Mouse (Mus musculus) megakaryocyte-erythroid progenitor cell, adult 5-6 weeks (primary cell): Measurements from ENCODE around the gene Zscan5b. TPM values are rescaled to one million over a fixed set of nuclear protein-coding genes. Genes with fewer than 3 reads are reported as not detected.
A peak's percentile ranks its signal among the peaks of the same experiment; 100 is the strongest.

Experiments used
- ATAC-seq: replicated peaks from 2 replicates; pipeline ENCODE4 v1.8.0; 2016; ENCODE audit warnings: mild to moderate bottlenecking, inconsistent platforms; ENCODE audit not compliant: severe bottlenecking, poor library complexity, low FRiP score, low TSS enrichment
- total RNA-seq, 2 experiments: library from RNA; stranded (forward) in 1 of 2; stranded (reverse) in 1 of 2; fragments of 200-1000, 215-1000 nt in 1 of 2; fragments of >200 nt in 1 of 2; fragmentation: Nextera tagmentation in 1 of 2; gene quantifications; 2 replicates each; pipeline ENCODE4 v1.2.3; 2014 to 2017

Gene Zscan5b
- total RNA-seq, 2 experiments from 2014 or later: not detected

GRCm38 (mm10) chr7:6286921-6287531, 64.9 kb downstream of the Zscan5b start:
- 0 out of 2 replicates have a peak, but pooled peaks have one; percentile 3 for ATAC-seq

Other genes with a start within 250 kb of the Zscan5b start
- not detected in 2 replicates for gene Vmn1r65, start 211.3 kb upstream of the Zscan5b start, total RNA-seq (2014; fragmentation: Nextera tagmentation)
- gene Vmn1r65, start 211.3 kb upstream of the Zscan5b start, total RNA-seq (2017): not detected in 2 replicates
- not detected in 2 replicates for gene Nlrp4c, start 177.1 kb upstream of the Zscan5b start, total RNA-seq (2014; fragmentation: Nextera tagmentation)
- not detected in 2 replicates for gene Nlrp4c, start 177.1 kb upstream of the Zscan5b start, total RNA-seq (2017)
- gene Zfp787, start 66.3 kb upstream of the Zscan5b start, total RNA-seq (2014; fragmentation: Nextera tagmentation): 21.9 and 43.6 TPM in 2 replicates
- gene Zfp787, start 66.3 kb upstream of the Zscan5b start, total RNA-seq (2017): 16.7 and 17.3 TPM in 2 replicates
- 4.1 and 11.9 TPM in 2 replicates for gene Zfp444, start 50.1 kb upstream of the Zscan5b start, total RNA-seq (2014; fragmentation: Nextera tagmentation)
- 21.9 and 22.6 TPM in 2 replicates for gene Zfp444, start 50.1 kb upstream of the Zscan5b start, total RNA-seq (2017)
- not detected in 2 replicates for gene Galp, start 25.2 kb upstream of the Zscan5b start, total RNA-seq (2014; fragmentation: Nextera tagmentation)
- not detected in 2 replicates for gene Galp, start 25.2 kb upstream of the Zscan5b start, total RNA-seq (2017)
- not detected in 2 replicates for gene Epp13, start 30.4 kb downstream of the Zscan5b start, total RNA-seq (2014; fragmentation: Nextera tagmentation)
- gene Epp13, start 30.4 kb downstream of the Zscan5b start, total RNA-seq (2017): not detected in 2 replicates
- gene Zfp667, start 64.3 kb downstream of the Zscan5b start, total RNA-seq (2014; fragmentation: Nextera tagmentation): 2.5 and 3.5 TPM in 2 replicates
- gene Zfp667, start 64.3 kb downstream of the Zscan5b start, total RNA-seq (2017): 2.5 and 4.7 TPM in 2 replicates
- 2.8 and 5.2 TPM in 2 replicates for gene Zfp583, start 109.0 kb downstream of the Zscan5b start, total RNA-seq (2014; fragmentation: Nextera tagmentation)
- gene Zfp583, start 109.0 kb downstream of the Zscan5b start, total RNA-seq (2017): 2.5 and 6.4 TPM in 2 replicates
- gene Gm3854, start 121.5 kb downstream of the Zscan5b start, total RNA-seq (2014; fragmentation: Nextera tagmentation): 0.11 and 0.87 TPM in 2 replicates
- 0.30 and 1.1 TPM in 2 replicates for gene Gm3854, start 121.5 kb downstream of the Zscan5b start, total RNA-seq (2017)
- 2.8 and 7.0 TPM in 2 replicates for gene Zfp78, start 141.0 kb downstream of the Zscan5b start, total RNA-seq (2014; fragmentation: Nextera tagmentation)
- 3.6 and 3.7 TPM in 2 replicates for gene Zfp78, start 141.0 kb downstream of the Zscan5b start, total RNA-seq (2017)
- gene Zfp28, start 161.0 kb downstream of the Zscan5b start, total RNA-seq (2014; fragmentation: Nextera tagmentation): 0.49 and 1.4 TPM in 2 replicates
- 0.89 and 6.2 TPM in 2 replicates for gene Zfp28, start 161.0 kb downstream of the Zscan5b start, total RNA-seq (2017)
- not detected in 2 replicates for gene Smim17, start 176.4 kb downstream of the Zscan5b start, total RNA-seq (2014; fragmentation: Nextera tagmentation)
- gene Smim17, start 176.4 kb downstream of the Zscan5b start, total RNA-seq (2017): not detected in 2 replicates
- gene Gm20715, start 188.0 kb downstream of the Zscan5b start, total RNA-seq (2014; fragmentation: Nextera tagmentation): not detected in 2 replicates
- not detected in 2 replicates for gene Gm20715, start 188.0 kb downstream of the Zscan5b start, total RNA-seq (2017)
- gene Olfr1344, start 216.4 kb downstream of the Zscan5b start, total RNA-seq (2014; fragmentation: Nextera tagmentation): not detected in 2 replicates
- not detected in 2 replicates for gene Olfr1344, start 216.4 kb downstream of the Zscan5b start, total RNA-seq (2017)
- gene Olfr1336, start 233.9 kb downstream of the Zscan5b start, total RNA-seq (2014; fragmentation: Nextera tagmentation): not detected in 2 replicates
- not detected in 2 replicates for gene Olfr1336, start 233.9 kb downstream of the Zscan5b start, total RNA-seq (2017)
- gene Olfr1346, start 244.8 kb downstream of the Zscan5b start, total RNA-seq (2014; fragmentation: Nextera tagmentation): not detected in 2 replicates
- not detected in 2 replicates for gene Olfr1346, start 244.8 kb downstream of the Zscan5b start, total RNA-seq (2017)